In the genomic region with DNA sequence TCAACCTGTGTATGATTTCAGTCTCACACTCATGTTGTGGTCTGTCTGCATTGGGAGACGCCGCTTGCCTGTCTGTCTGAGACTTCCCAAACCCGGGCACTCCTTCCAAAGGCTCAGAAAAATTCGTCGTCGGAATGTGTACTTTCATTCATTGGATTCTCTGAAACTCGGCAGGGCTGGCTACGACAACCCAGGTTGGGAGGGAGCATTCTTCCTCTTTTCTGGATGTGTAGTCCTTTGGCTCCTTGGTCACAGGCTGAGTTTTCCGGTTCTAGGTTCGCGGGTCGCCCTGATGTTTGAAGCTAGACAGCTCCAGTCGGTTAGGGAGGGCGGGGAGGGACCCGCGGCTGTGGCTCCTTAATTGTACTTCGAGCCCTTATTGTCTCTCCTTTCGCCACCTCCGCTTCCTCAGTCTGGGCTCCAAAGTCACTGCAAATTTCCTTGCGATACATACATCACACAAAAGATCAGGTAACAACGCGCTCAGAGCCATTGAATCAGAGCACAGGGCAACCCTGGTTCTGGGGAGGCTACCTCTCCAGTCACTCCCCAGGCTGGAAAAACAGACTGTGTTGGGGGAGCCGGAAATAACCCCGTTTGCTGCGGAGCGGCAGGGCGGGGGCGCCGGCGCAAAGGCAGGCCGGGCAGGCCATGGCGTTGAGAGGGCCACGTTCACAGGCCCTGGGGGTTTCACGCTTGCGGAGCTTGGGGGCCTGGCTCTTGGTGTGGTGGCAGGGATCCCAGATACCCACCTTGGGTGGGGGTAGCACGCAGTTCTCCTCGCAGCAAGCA, we compare ENCODE assay signal across 10 mouse cellular contexts. TPM values are rescaled to one million over a fixed set of nuclear protein-coding genes. Genes with fewer than 3 reads are reported as not detected.
DNase-seq lines count a peak whose midpoint lies in the region; ATAC-seq and TF ChIP-seq lines count a peak whose summit lies in the region.
"Had no signal": no experiment of that assay in that cellular context is flagged by ENCODE, and none has a peak within 500 bp of the region (broad histone marks: within the 10 kb centered on the region; RNA-seq: fewer than 3 reads in every experiment).

No protein-coding gene starts in this region.

- no peak overlapping the region for H3K27ac ChIP-seq in heart, adult 2 months
- peak overlapping the region; percentile 73 for H3K27ac ChIP-seq in limb, embryonic 12.5 days
- no peak overlapping the region for H3K27ac ChIP-seq in forebrain, postnatal 0 days (ENCODE audit: low read depth, low read length)
- H3K27ac ChIP-seq: hindbrain, embryonic 10.5 days had no signal

- H3K4me3 ChIP-seq in heart, adult 2 months, result peak overlapping the region; percentile 40
- peak overlapping the region; percentile 40 for H3K4me3 ChIP-seq in limb, embryonic 12.5 days (replicated peaks)
- no peak overlapping the region for H3K4me3 ChIP-seq in forebrain, postnatal 0 days (ENCODE audit: low read depth, low read length)
- H3K4me3 ChIP-seq: hindbrain, embryonic 10.5 days had no signal

- H3K4me1 ChIP-seq in heart, adult 2 months (ENCODE audit: control insufficient read depth, insufficient read depth, low read length), result no peaks in the 10 kb centered on the region
- peaks cover 73% of the 10 kb centered on the region for H3K4me1 ChIP-seq in limb, embryonic 12.5 days (replicated peaks)
- H3K4me1 ChIP-seq in forebrain, postnatal 0 days (ENCODE audit: insufficient read depth), result no peaks in the 10 kb centered on the region

- no peak for TF ChIP-seq EP300 in heart, adult 2 months (IDR thresholded peaks at IDR 0.05; ENCODE audit: insufficient read depth, low read depth, low read length)

- H3K4me2 ChIP-seq in limb, embryonic 12.5 days, result peak overlapping the region; percentile 82
- H3K4me2 ChIP-seq in forebrain, postnatal 0 days (ENCODE audit: low read depth), result no peak overlapping the region

- no peak for TF ChIP-seq CTCF in heart, adult 2 months (IDR thresholded peaks at IDR 0.05)
- TF ChIP-seq CTCF in forebrain, postnatal 0 days (IDR thresholded peaks at IDR 0.05; ENCODE audit: low read depth), result no peak

- no peak for ATAC-seq in limb, embryonic 12.5 days (ENCODE audit: insufficient number of reproducible peaks, insufficient read depth, low FRiP score, low TSS enrichment, low read depth)
- no peak for ATAC-seq in forebrain, postnatal 0 days

- no peak overlapping the region for H3K9ac ChIP-seq in heart, adult 2 months (ENCODE audit: low read depth, low read length)
- H3K9ac ChIP-seq in limb, embryonic 12.5 days (replicated peaks), result peak overlapping the region; percentile 71
- H3K9ac ChIP-seq in forebrain, postnatal 0 days, result no peak overlapping the region

- no peaks in the 10 kb centered on the region for H3K9me3 ChIP-seq in limb, embryonic 12.5 days
- no peaks in the 10 kb centered on the region for H3K9me3 ChIP-seq in forebrain, postnatal 0 days (ENCODE audit: low read length)
- H3K9me3 ChIP-seq: hindbrain, embryonic 10.5 days had no signal

- intact Hi-C loops in heart, adult 2 months (cut with DNase I), result no loop called here

- H3K79me2 ChIP-seq in heart, adult 2 months (replicated peaks; ENCODE audit: control insufficient read depth, insufficient read depth, low read length), result no peaks in the 10 kb centered on the region

- WGBS in heart, adult 2 months, result 3% methylated on average over 37 of the region's 37 CpGs
- 2% methylated on average over 37 of the region's 37 CpGs for WGBS in limb, embryonic 12.5 days
- WGBS in forebrain, postnatal 0 days, result under 1% methylated on average over 37 of the region's 37 CpGs

- DNase-seq in heart, adult 2 months, result no peak
- no peak for DNase-seq in heart, adult 18-20 months
- DNase-seq in urinary bladder, adult 2 months (ENCODE audit: low spot score), result peak; percentile 25
- DNase-seq in urinary bladder, adult 18-20 months (ENCODE audit: low spot score in 2 of 2), result no peak
- DNase-seq in cerebellum, postnatal 10 days, result no peak
- no peak for DNase-seq in adrenal gland, postnatal 4 days (ENCODE audit: low spot score in 2 of 2)
- DNase-seq in forebrain, postnatal 0 days, result no peak
- DNase-seq: cerebellum, postnatal 36 days had no signal

- no peak for TF ChIP-seq POLR2A in heart, adult 2 months (IDR thresholded peaks at IDR 0.05; ENCODE audit: insufficient read depth, low read depth, low read length)

- no peaks in the 10 kb centered on the region for H3K36me3 ChIP-seq in heart, adult 2 months (ENCODE audit: control insufficient read depth, insufficient read depth, low read length)
- H3K36me3 ChIP-seq in limb, embryonic 12.5 days, result no peaks in the 10 kb centered on the region
- no peaks in the 10 kb centered on the region for H3K36me3 ChIP-seq in forebrain, postnatal 0 days (ENCODE audit: insufficient read depth)
- H3K36me3 ChIP-seq: hindbrain, embryonic 10.5 days had no signal

- H3K27me3 ChIP-seq in heart, adult 2 months (ENCODE audit: control insufficient read depth, insufficient read depth, low read length), result peaks cover 33% of the 10 kb centered on the region
- peaks cover 98% of the 10 kb centered on the region for H3K27me3 ChIP-seq in limb, embryonic 12.5 days
- H3K27me3 ChIP-seq in forebrain, postnatal 0 days (ENCODE audit: insufficient read depth, low read length), result peaks cover 93% of the 10 kb centered on the region

RNA-seq across cellular contexts. Expression of gene Hoxc9, which starts 0.6 kb away (rescaled TPM):
- not detected for total RNA-seq in heart, adult 2 months (2021)
- polyA plus RNA-seq in heart, adult 2 months (2012; rRNA removed), result not detected in 2 replicates
- total RNA-seq in heart, adult 18-20 months (2021), result not detected
- polyA plus RNA-seq in urinary bladder, adult 2 months (2012; rRNA removed), result 0.36 and 0.46 TPM in 2 replicates
- polyA plus RNA-seq in limb, embryonic 12.5 days (2016; fragmentation: Nextera tagmentation; extraction: Ambion mirVana), result 3.6 TPM in 2 replicates
- 1 to 10 TPM; 3.0 to 4.8 TPM for total RNA-seq in adrenal gland, postnatal 4 days (2021)
- not detected in 2 replicates for total RNA-seq in forebrain, postnatal 0 days (2014; rRNA removed)
- polyA plus RNA-seq in forebrain, postnatal 0 days (2015; fragmentation: Nextera tagmentation; extraction: Ambion mirVana), result not detected in 2 replicates
- polyA plus RNA-seq: hindbrain, embryonic 10.5 days had no signal

RNA-seq across cellular contexts. Expression of gene Hoxc5, which starts 9.6 kb away (rescaled TPM):
- not detected for total RNA-seq in heart, adult 2 months (2021)
- polyA plus RNA-seq in heart, adult 2 months (2012; rRNA removed), result 0.20 TPM in 1 of 2 replicates, not detected in the other
- total RNA-seq in heart, adult 18-20 months (2021), result under 1 TPM in 1 of 2 experiments, not detected in 1; 0.18 TPM
- polyA plus RNA-seq in urinary bladder, adult 2 months (2012; rRNA removed), result 0.60 and 1.4 TPM in 2 replicates
- polyA plus RNA-seq in limb, embryonic 12.5 days (2016; fragmentation: Nextera tagmentation; extraction: Ambion mirVana), result 6.3 and 12.2 TPM in 2 replicates
- 1 to 10 TPM; 7.9 to 8.0 TPM for total RNA-seq in adrenal gland, postnatal 4 days (2021)
- total RNA-seq in forebrain, postnatal 0 days (2014; rRNA removed), result not detected in 2 replicates
- polyA plus RNA-seq in forebrain, postnatal 0 days (2015; fragmentation: Nextera tagmentation; extraction: Ambion mirVana), result not detected in 2 replicates

RNA-seq across cellular contexts. Expression of gene Hoxc10, which starts 10.2 kb away (rescaled TPM):
- total RNA-seq in heart, adult 2 months (2021), result not detected
- polyA plus RNA-seq in heart, adult 2 months (2012; rRNA removed), result not detected in 2 replicates
- not detected for total RNA-seq in heart, adult 18-20 months (2021)
- polyA plus RNA-seq in urinary bladder, adult 2 months (2012; rRNA removed), result 2.2 and 2.6 TPM in 2 replicates
- 20.7 and 21.2 TPM in 2 replicates for polyA plus RNA-seq in limb, embryonic 12.5 days (2016; fragmentation: Nextera tagmentation; extraction: Ambion mirVana)
- total RNA-seq in adrenal gland, postnatal 4 days (2021), result 1 to 10 TPM; 1.2 to 5.6 TPM
- not detected in 2 replicates for total RNA-seq in forebrain, postnatal 0 days (2014; rRNA removed)
- polyA plus RNA-seq in forebrain, postnatal 0 days (2015; fragmentation: Nextera tagmentation; extraction: Ambion mirVana), result not detected in 2 replicates
- polyA plus RNA-seq: hindbrain, embryonic 10.5 days had no signal

RNA-seq across cellular contexts. Expression of gene Hoxc8, which starts 13.6 kb away (rescaled TPM):
- total RNA-seq in heart, adult 2 months (2021), result not detected
- polyA plus RNA-seq in heart, adult 2 months (2012; rRNA removed), result not detected in 2 replicates
- total RNA-seq in heart, adult 18-20 months (2021), result not detected
- 0.39 and 0.47 TPM in 2 replicates for polyA plus RNA-seq in urinary bladder, adult 2 months (2012; rRNA removed)
- 3.9 and 4.0 TPM in 2 replicates for polyA plus RNA-seq in limb, embryonic 12.5 days (2016; fragmentation: Nextera tagmentation; extraction: Ambion mirVana)
- total RNA-seq in adrenal gland, postnatal 4 days (2021), result 10 to 100 TPM; 22.2 to 22.7 TPM
- total RNA-seq in forebrain, postnatal 0 days (2014; rRNA removed), result not detected in 2 replicates
- polyA plus RNA-seq in forebrain, postnatal 0 days (2015; fragmentation: Nextera tagmentation; extraction: Ambion mirVana), result not detected in 2 replicates
- polyA plus RNA-seq: hindbrain, embryonic 10.5 days had no signal

RNA-seq across cellular contexts. Expression of gene Hoxc6, which starts 21.2 kb away (rescaled TPM):
- not detected for total RNA-seq in heart, adult 2 months (2021)
- not detected in 2 replicates for polyA plus RNA-seq in heart, adult 2 months (2012; rRNA removed)
- total RNA-seq in heart, adult 18-20 months (2021), result under 1 TPM in 1 of 2 experiments, not detected in 1; 0.18 TPM
- 2.1 and 2.5 TPM in 2 replicates for polyA plus RNA-seq in urinary bladder, adult 2 months (2012; rRNA removed)
- polyA plus RNA-seq in limb, embryonic 12.5 days (2016; fragmentation: Nextera tagmentation; extraction: Ambion mirVana), result 3.9 and 4.4 TPM in 2 replicates
- total RNA-seq in adrenal gland, postnatal 4 days (2021), result 10 to 100 TPM; 40.3 to 41.5 TPM
- total RNA-seq in forebrain, postnatal 0 days (2014; rRNA removed), result not detected in 2 replicates
- not detected in 2 replicates for polyA plus RNA-seq in forebrain, postnatal 0 days (2015; fragmentation: Nextera tagmentation; extraction: Ambion mirVana)
- polyA plus RNA-seq: hindbrain, embryonic 10.5 days had no signal
